Mouse (Mus musculus) embryonic facial prominence, embryonic 14.5 days (tissue): ENCODE data around the gene Cenpc1. TPM values are rescaled to one million over a fixed set of nuclear protein-coding genes. Genes with fewer than 3 reads are reported as not detected.

Experiments
- ATAC-seq: fragments of 200-750 bp; cut with Nextera tagmentation; 2 replicates; pipeline ENCODE4 v1.8.0; 2017; ENCODE audit warnings: low read depth, moderate number of reproducible peaks, moderate TSS enrichment
- DNase-seq: peaks from one replicate; pipeline ENCODE4 v3.0.0-alpha.2; 2015; ENCODE audit warnings: low spot score
- H3K27ac ChIP-seq: fragments of 300-500 bp; sonication (generic); replicated peaks from 2 replicates; pipeline ENCODE4 v1.5.1; 2014; ENCODE audit warnings: low read depth, mild to moderate bottlenecking, low read length, moderate library complexity
- H3K27me3 ChIP-seq: fragments of 300-500 bp; sonication (generic); replicated peaks from 2 replicates; pipeline ENCODE4 v1.6.1; 2014; ENCODE audit warnings: low read length; ENCODE audit not compliant: control insufficient read depth, insufficient read depth
- H3K36me3 ChIP-seq: fragments of 300-500 bp; sonication (generic); 2 replicates; pipeline ENCODE4 v1.6.1; 2014; ENCODE audit warnings: low read length, mixed read lengths; ENCODE audit not compliant: control insufficient read depth, insufficient read depth
- H3K4me1 ChIP-seq: fragments of 300-500 bp; sonication (generic); 2 replicates; pipeline ENCODE4 v1.6.1; 2014; ENCODE audit warnings: antibody characterized with exemption, low read length; ENCODE audit not compliant: control insufficient read depth, insufficient read depth
- H3K4me2 ChIP-seq: fragments of 300-500 bp; sonication (generic); 2 replicates; pipeline ENCODE4 v1.6.1; 2014; ENCODE audit warnings: low read depth, mild to moderate bottlenecking, low read length, moderate library complexity, mixed read lengths
- H3K4me3 ChIP-seq: fragments of 300-500 bp; sonication (generic); 2 replicates; pipeline ENCODE4 v1.5.1; 2014; ENCODE audit warnings: low read depth, mild to moderate bottlenecking, low read length
- H3K9ac ChIP-seq: fragments of 300-500 bp; sonication (generic); 2 replicates; pipeline ENCODE4 v1.6.1; 2014; ENCODE audit warnings: low read depth, mild to moderate bottlenecking, low read length, moderate library complexity, mixed read lengths
- H3K9me3 ChIP-seq: fragments of 300-500 bp; sonication (generic); 2 replicates; pipeline ENCODE4 v1.6.1; 2016; ENCODE audit warnings: low read length; ENCODE audit not compliant: control insufficient read depth
- WGBS: fragments of 180-500 bp; shearing (Covaris S2); extraction: QIAGEN DNeasy Blood & Tissue Kit; methylation state at CpG from one replicate; pipeline ENCODE4 v1.1.7; 2014; 5-methylcytosine and 5-hydroxymethylcytosine counted together
- polyA plus RNA-seq: library from polyadenylated mRNA; unstranded; fragments of >200 nt; fragmentation: Nextera tagmentation; extraction: Ambion mirVana; gene quantifications from 2 replicates; pipeline ENCODE4 v1.2.1, GENCODE M21; 2014

The Cenpc1 gene
- 25.1 and 27.8 TPM in 2 replicates for polyA plus RNA-seq

DNA sequence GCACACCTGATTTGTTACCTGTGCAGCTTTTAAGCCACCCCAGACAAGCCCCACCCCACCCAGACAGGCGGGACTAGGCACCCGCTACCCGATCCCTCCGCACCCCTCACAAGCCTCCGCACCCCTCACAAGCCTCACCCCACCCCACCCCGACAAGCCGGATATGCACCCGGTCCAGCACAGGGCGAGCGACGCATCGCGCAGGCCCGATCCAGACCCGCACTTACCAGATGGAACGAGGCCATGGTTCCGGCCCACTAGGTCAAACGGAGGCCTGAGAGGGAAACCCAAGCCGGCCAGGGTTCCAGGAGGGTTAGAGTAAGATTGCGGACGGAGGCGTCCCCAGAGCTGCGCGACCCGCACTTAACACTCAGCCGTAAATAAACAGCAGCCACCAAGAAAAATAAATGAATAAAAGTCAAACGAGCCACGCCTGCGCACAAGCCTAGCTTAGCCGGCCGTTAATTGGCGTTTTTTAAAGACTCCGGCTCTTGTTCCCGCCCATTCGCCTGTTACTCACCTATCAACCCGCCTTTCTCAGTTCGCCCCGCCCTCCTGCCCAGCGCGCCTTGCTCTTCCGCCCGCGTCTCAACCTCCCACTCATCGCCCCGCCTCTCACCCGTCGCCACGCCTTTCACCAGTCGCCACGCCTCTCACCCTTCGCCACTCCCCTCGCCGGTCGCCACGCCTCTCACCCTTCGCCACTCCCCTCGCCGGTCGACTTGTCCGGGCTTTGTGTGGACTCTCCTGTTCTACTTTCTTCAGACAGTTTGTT, at the start of gene Cenpc1:
Cenpc1 (minus strand) TSS at position 483 of the 775 bp plus-strand sequence.
- Histone ChIP-seq H3K9me3 (no peaks in the 10 kb centered on the region), H3K27ac (peak within 1 kb of the TSS; percentile 95), H3K27me3 (no peaks in the 10 kb centered on the region), H3K4me2 (peak within 1 kb of the TSS; percentile 78), H3K4me1 (peaks cover 10% of the 10 kb centered on the region; the same call in 1 of the 2 replicates), H3K9ac (peak within 1 kb of the TSS; percentile 83), H3K36me3 (no peaks in the 10 kb centered on the region), H3K4me3 (peak within 1 kb of the TSS; percentile 75)
- under 1% methylated on average over 54 of the region's 60 CpGs for WGBS
- DNase-seq (peak; percentile 99), ATAC-seq (peak; percentile 95)

- Histone ChIP-seq H3K4me2 (no peak overlapping the region), H3K9ac (no peak overlapping the region), H3K4me1 (no peaks in the 10 kb centered on the region), H3K36me3 (peaks cover 41% of the 10 kb centered on the region), H3K9me3 (no peaks in the 10 kb centered on the region), H3K27me3 (no peaks in the 10 kb centered on the region), H3K4me3 (no peak overlapping the region), H3K27ac (no peak overlapping the region)
- DNase-seq (no peak), ATAC-seq (no peak)
- WGBS = 89% methylated on average over 1 of the region's 1 CpGs
Observed at GRCm38 (mm10) chr5:86113997-86114396, 48.6 kb upstream of the Cenpc1 start.

GRCm38 (mm10) chr5:86113037-86113436, 47.7 kb upstream of the Cenpc1 start:
- peaks cover 34% of the 10 kb centered on the region for H3K36me3 ChIP-seq
- H3K9me3 ChIP-seq = no peaks in the 10 kb centered on the region
- H3K4me2 ChIP-seq = no peak overlapping the region
- no peak for DNase-seq
- H3K4me3 ChIP-seq = no peak overlapping the region
- no peak overlapping the region for H3K27ac ChIP-seq
- H3K9ac ChIP-seq = no peak overlapping the region
- no peaks in the 10 kb centered on the region for H3K4me1 ChIP-seq
- no peaks in the 10 kb centered on the region for H3K27me3 ChIP-seq
- WGBS = 96% methylated on average over 2 of the region's 2 CpGs
- no peak for ATAC-seq

- no peak overlapping the region for H3K27ac ChIP-seq
- H3K9me3 ChIP-seq = no peaks in the 10 kb centered on the region
- H3K4me3 ChIP-seq = no peak overlapping the region
- 87% methylated on average over 1 of the region's 1 CpGs for WGBS
- H3K4me2 ChIP-seq = no peak overlapping the region
- no peak overlapping the region for H3K9ac ChIP-seq
- ATAC-seq = no peak
- H3K27me3 ChIP-seq = no peaks in the 10 kb centered on the region
- H3K36me3 ChIP-seq = peaks cover 35% of the 10 kb centered on the region
- DNase-seq = no peak
- H3K4me1 ChIP-seq = no peaks in the 10 kb centered on the region
Observed at GRCm38 (mm10) chr5:86111074-86111473, 45.7 kb upstream of the Cenpc1 start.

DNA sequence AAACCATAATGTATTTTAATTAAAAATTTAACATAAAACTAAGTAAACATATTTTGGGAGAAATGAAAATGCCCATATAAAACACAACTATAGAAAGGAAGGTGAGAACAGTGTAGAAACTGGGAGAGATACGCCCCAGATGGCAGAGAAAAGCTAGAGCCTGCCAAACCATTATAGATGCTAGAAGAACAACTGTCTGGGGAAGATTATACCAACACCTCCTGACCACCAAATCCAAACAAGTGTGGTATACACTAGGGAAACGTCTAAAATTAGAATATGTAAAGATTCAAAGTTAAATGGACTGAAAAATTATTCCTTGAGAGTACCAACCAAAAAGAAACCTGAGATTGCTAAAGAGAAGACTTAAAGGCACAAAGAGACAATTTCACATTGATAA, 41.2 kb upstream of the Cenpc1 start:
- H3K27ac ChIP-seq = no peak overlapping the region
- H3K4me3 ChIP-seq = no peak overlapping the region
- ATAC-seq (no peak), DNase-seq (no peak)
- WGBS = 78% methylated on average over 2 of the region's 2 CpGs
- H3K9ac ChIP-seq = no peak overlapping the region
- H3K27me3 ChIP-seq = no peaks in the 10 kb centered on the region
- no peaks in the 10 kb centered on the region for H3K4me1 ChIP-seq
- H3K9me3 ChIP-seq = no peaks in the 10 kb centered on the region
- no peak overlapping the region for H3K4me2 ChIP-seq
- H3K36me3 ChIP-seq = peaks cover 16% of the 10 kb centered on the region

DNA sequence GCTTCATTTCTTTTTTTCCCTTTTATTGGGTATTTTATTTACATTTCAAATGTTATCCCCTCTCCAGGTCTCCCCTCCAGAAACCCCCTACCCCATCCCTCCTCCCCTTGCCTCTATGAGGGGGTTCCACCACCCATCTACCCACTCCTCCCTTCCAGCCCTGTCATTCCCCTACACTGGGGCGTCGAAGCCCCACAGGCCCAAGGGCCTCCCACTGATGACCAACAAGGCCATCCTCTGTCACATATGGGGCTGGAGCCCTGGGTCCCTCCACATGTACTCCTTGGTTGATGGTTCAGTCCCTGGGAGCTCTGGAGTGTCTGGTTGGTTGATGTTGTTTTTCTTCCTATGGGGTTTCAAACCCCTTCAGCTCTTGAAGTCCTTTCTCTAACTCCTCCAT, 36.8 kb upstream of the Cenpc1 start:
- Histone ChIP-seq H3K4me1 (no peaks in the 10 kb centered on the region), H3K4me3 (no peak overlapping the region), H3K4me2 (no peak overlapping the region), H3K9me3 (no peaks in the 10 kb centered on the region), H3K36me3 (0 out of 2 replicates have a peak, but pooled peaks cover 3% of the 10 kb centered on the region), H3K27me3 (no peaks in the 10 kb centered on the region), H3K9ac (no peak overlapping the region), H3K27ac (no peak overlapping the region)
- 83% methylated on average over 2 of the region's 2 CpGs for WGBS
- DNase-seq (no peak), ATAC-seq (no peak)

DNA sequence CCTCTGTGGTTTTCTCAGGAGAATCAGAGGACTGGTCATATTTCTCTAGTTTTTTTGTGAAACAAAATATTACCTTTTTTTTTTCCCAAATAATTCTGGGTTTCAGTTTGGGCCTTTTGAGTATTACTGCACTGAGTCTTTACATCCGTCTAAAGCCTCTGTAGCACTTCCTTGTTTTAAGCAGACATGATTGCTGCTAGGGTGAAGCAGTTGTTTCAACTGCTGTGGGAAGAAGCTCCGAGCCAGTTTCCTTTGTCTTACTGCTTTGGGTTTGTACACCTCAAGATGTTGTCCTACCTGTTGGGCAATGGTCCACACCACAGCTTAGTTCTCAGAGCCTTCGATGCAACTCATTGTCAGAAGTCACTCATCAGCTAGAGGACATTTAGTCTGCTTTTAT, 35.2 kb upstream of the Cenpc1 start:
- no peak overlapping the region for H3K9ac ChIP-seq
- no peaks in the 10 kb centered on the region for H3K27me3 ChIP-seq
- no peak overlapping the region for H3K27ac ChIP-seq
- H3K9me3 ChIP-seq = no peaks in the 10 kb centered on the region
- H3K4me1 ChIP-seq = no peaks in the 10 kb centered on the region
- H3K36me3 ChIP-seq = no peaks in the 10 kb centered on the region
- no peak overlapping the region for H3K4me3 ChIP-seq
- H3K4me2 ChIP-seq = no peak overlapping the region
- 72% methylated on average over 3 of the region's 3 CpGs for WGBS
- ATAC-seq (no peak), DNase-seq (no peak)

GRCm38 (mm10) chr5:86098988-86099387, 33.6 kb upstream of the Cenpc1 start:
- ATAC-seq = no peak
- 63% methylated on average over 3 of the region's 3 CpGs for WGBS
- H3K27ac ChIP-seq = no peak overlapping the region
- H3K4me1 ChIP-seq = no peaks in the 10 kb centered on the region
- H3K36me3 ChIP-seq = no peaks in the 10 kb centered on the region
- H3K27me3 ChIP-seq = no peaks in the 10 kb centered on the region
- H3K4me3 ChIP-seq = no peak overlapping the region
- no peak overlapping the region for H3K9ac ChIP-seq
- DNase-seq = no peak
- H3K9me3 ChIP-seq = no peaks in the 10 kb centered on the region
- no peak overlapping the region for H3K4me2 ChIP-seq

DNA sequence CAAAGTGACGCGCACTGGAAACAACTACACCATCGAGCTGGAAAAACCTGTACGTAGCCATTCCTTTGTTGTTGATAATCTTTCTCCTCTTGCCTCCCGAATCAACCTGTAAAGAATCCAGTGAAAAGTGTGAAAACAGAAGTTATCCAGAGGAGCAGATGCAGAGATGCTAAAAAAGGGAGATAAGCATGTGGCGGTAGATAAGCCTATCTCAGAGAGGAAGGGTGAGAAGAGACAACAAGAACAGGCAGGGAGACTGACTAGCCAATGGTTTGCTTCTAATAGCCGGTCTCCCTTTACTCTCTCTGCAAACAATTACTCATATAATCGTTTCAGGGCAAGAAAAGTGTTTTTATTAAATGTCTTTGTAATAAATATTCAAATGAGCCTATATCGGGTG, 29.4 kb upstream of the Cenpc1 start:
- Histone ChIP-seq H3K9ac (no peak overlapping the region), H3K9me3 (no peaks in the 10 kb centered on the region), H3K4me3 (no peak overlapping the region), H3K4me1 (no peaks in the 10 kb centered on the region), H3K4me2 (no peak overlapping the region), H3K27me3 (no peaks in the 10 kb centered on the region), H3K36me3 (no peaks in the 10 kb centered on the region), H3K27ac (no peak overlapping the region)
- ATAC-seq (no peak), DNase-seq (no peak)
- 81% methylated on average over 9 of the region's 9 CpGs for WGBS
